Mouse (Mus musculus): ENCODE data around the gene Rap2c.

Gene Rap2c

GRCm38 (mm10) chrX:50969907-50970306 is 47.9 kb downstream of the Rap2c start:
- no peak for DNase-seq (ENCODE audit: extremely low read depth, insufficient read length, low spot score)

GRCm38 (mm10) chrX:50968157-50968932 is 49.5 kb downstream of the Rap2c start:
- no peak for DNase-seq (ENCODE audit: extremely low read depth, insufficient read length, low spot score)

- DNase-seq (ENCODE audit: extremely low read depth, insufficient read length, low spot score), result no peak
These were observed 52.7 kb downstream of the Rap2c start for GRCm38 (mm10) chrX:50965157-50965556.

GRCm38 (mm10) chrX:50962955-50963354 is 54.9 kb downstream of the Rap2c start:
- no peak for DNase-seq (ENCODE audit: extremely low read depth, insufficient read length, low spot score)
